Mouse (Mus musculus) layer of hippocampus, adult 2 months (tissue): ENCODE data around the gene Gga2. TPM values are rescaled to one million over a fixed set of nuclear protein-coding genes. Genes with fewer than 3 reads are reported as not detected.

Source experiments
- DNase-seq, 2 experiments: peaks; one replicate each; pipeline ENCODE4 v3.0.0; 2022; ENCODE audit warnings: low spot score in 2 of 2
- H3K27ac ChIP-seq: fragments of 200-600 bp; 2 replicates; pipeline ENCODE4 v1.8.1; 2022
- H3K4me3 ChIP-seq: fragments of 200-600 bp; 2 replicates; pipeline ENCODE4 v1.8.1; 2022; ENCODE audit warnings: mild to moderate bottlenecking
- CTCF ChIP-seq: fragments of 200-600 bp; conservative IDR thresholded peaks from 2 replicates; pipeline ENCODE4 v1.8.1; 2022; ENCODE audit warnings: antibody characterized with exemption, mild to moderate bottlenecking, moderate library complexity
- total RNA-seq, 2 experiments: library from RNA; stranded (reverse); gene quantifications; 2 replicates each; pipeline ENCODE4 v1.2.3; 2021

Gga2 gene
- total RNA-seq, 2 experiments from 2014 or later = 29.9 to 32.5 TPM

GRCm38 (mm10) chr7:121941640-121942039 lies 79.4 kb downstream of the Gga2 start:
- no peak for DNase-seq
- no peak for TF ChIP-seq CTCF
- Histone ChIP-seq H3K4me3 (no peak overlapping the region), H3K27ac (no peak overlapping the region)

GRCm38 (mm10) chr7:121941016-121941415 lies 80.0 kb downstream of the Gga2 start:
- Histone ChIP-seq H3K4me3 (no peak overlapping the region), H3K27ac (no peak overlapping the region)
- TF ChIP-seq CTCF = no peak
- DNase-seq = no peak

GRCm38 (mm10) chr7:121939729-121940128 lies 81.3 kb downstream of the Gga2 start:
- Histone ChIP-seq H3K27ac (peak overlapping the region; percentile 55; the same call in 1 of the 2 replicates), H3K4me3 (no peak overlapping the region)
- peak; percentile 85 to 89 for DNase-seq
- TF ChIP-seq CTCF = 0 out of 2 replicates have a peak, but pooled peaks have one; percentile 19

GRCm38 (mm10) chr7:121939244-121939643 lies 81.8 kb downstream of the Gga2 start:
- Histone ChIP-seq H3K4me3 (no peak overlapping the region), H3K27ac (peak overlapping the region; percentile 55; the same call in 1 of the 2 replicates)
- no peak for TF ChIP-seq CTCF
- no peak for DNase-seq

GRCm38 (mm10) chr7:121938124-121938891 lies 82.7 kb downstream of the Gga2 start:
- no peak for DNase-seq
- no peak for TF ChIP-seq CTCF
- H3K27ac ChIP-seq = no peak overlapping the region
- H3K4me3 ChIP-seq = no peak overlapping the region

- DNase-seq = no peak
- no peak overlapping the region for H3K4me3 ChIP-seq
- H3K27ac ChIP-seq = peak overlapping the region; percentile 32; the same call in 1 of the 2 replicates
- no peak for TF ChIP-seq CTCF
Observed at GRCm38 (mm10) chr7:121936861-121937630, 84.0 kb downstream of the Gga2 start.

Other genes with a start within 250 kb of the Gga2 start
- not detected for gene Scnn1b, start 156.2 kb downstream of the Gga2 start, total RNA-seq
- gene Cog7, start 39.5 kb downstream of the Gga2 start, total RNA-seq = 10 to 100 TPM; 41.6 to 44.3 TPM
- 10 to 100 TPM; 49.6 to 50.7 TPM for gene Ubfd1, start 46.0 kb upstream of the Gga2 start, total RNA-seq
- gene Ears2, start 46.0 kb upstream of the Gga2 start, total RNA-seq = 10 to 100 TPM in 1 of 2 experiments, 1 to 10 TPM in 1; 9.7 to 10.0 TPM
- gene Ndufab1, start 80.7 kb upstream of the Gga2 start, total RNA-seq = 100 to 1,000 TPM; 259 to 306 TPM
- gene Palb2, start 111.8 kb upstream of the Gga2 start, total RNA-seq = 1 to 10 TPM; 1.9 to 2.2 TPM
- gene Dctn5, start 111.8 kb upstream of the Gga2 start, total RNA-seq = 100 to 1,000 TPM; 101 to 104 TPM
- gene Plk1, start 138.2 kb upstream of the Gga2 start, total RNA-seq = 1 to 10 TPM; 2.1 to 2.9 TPM
- under 1 TPM; 0.39 to 0.41 TPM for gene Ern2, start 165.0 kb upstream of the Gga2 start, total RNA-seq
- 1 to 10 TPM; 2.7 to 3.3 TPM for gene Chp2, start 198.3 kb upstream of the Gga2 start, total RNA-seq